Mouse (Mus musculus) cerebellum, adult 2 months (tissue): Measurements from ENCODE around the gene Lbx1.
A peak's percentile ranks its signal among the peaks of the same experiment; 100 is the strongest.

Source experiments
- CTCF ChIP-seq: fragments of 200-500 bp; IDR thresholded peaks from 2 replicates; pipeline ENCODE4 v1.5.1; 2011; ENCODE audit warnings: low read depth, mild to moderate bottlenecking, control low read depth, low read length, moderate library complexity, borderline replicate concordance; ENCODE audit not compliant: insufficient read depth
- POLR2A ChIP-seq: fragments of 200-500 bp; IDR thresholded peaks from 2 replicates; pipeline ENCODE4 v1.6.1; 2011; ENCODE audit warnings: low read length, control low read depth, borderline replicate concordance; ENCODE audit not compliant: insufficient read depth

- TF ChIP-seq POLR2A = no peak
- peak; percentile 66 for TF ChIP-seq CTCF
Observed at GRCm38 (mm10) chr19:45243918-45244700, 8.5 kb upstream of the Lbx1 start.
